Mouse (Mus musculus) stomach, embryonic 14.5 days (tissue): Measurements from ENCODE around the gene Rdh9. TPM values are rescaled to one million over a fixed set of nuclear protein-coding genes. Genes with fewer than 3 reads are reported as not detected.
"Not testable (repeated sequence)": the region's sequence is repeated elsewhere in the genome, so short reads cannot be mapped to it uniquely, and the experiment has no call there.

Experiments used
- ATAC-seq: fragments of 200-750 bp; cut with Nextera tagmentation; 2 replicates; pipeline ENCODE4 v1.8.0; 2017; ENCODE audit warnings: low read depth, moderate TSS enrichment; ENCODE audit not compliant: insufficient number of reproducible peaks, insufficient read depth, low FRiP score
- H3K27ac ChIP-seq: fragments of 300-500 bp; sonication (generic); 2 replicates; pipeline ENCODE4 v1.5.1; 2014; ENCODE audit warnings: mild to moderate bottlenecking, low read length, moderate library complexity, mixed read lengths
- H3K27me3 ChIP-seq: fragments of 300-500 bp; sonication (generic); 2 replicates; pipeline ENCODE4 v1.6.1; 2014; ENCODE audit warnings: low read length, control low read depth, mixed read lengths; ENCODE audit not compliant: control insufficient read depth, insufficient read depth
- H3K36me3 ChIP-seq: fragments of 300-500 bp; sonication (generic); 2 replicates; pipeline ENCODE4 v1.6.1; 2014; ENCODE audit warnings: mild to moderate bottlenecking, control low read depth, low read length, moderate library complexity, mixed read lengths; ENCODE audit not compliant: control insufficient read depth, insufficient read depth
- H3K4me1 ChIP-seq: fragments of 300-500 bp; sonication (generic); 2 replicates; pipeline ENCODE4 v1.6.1; 2014; ENCODE audit warnings: low read length, control low read depth, mixed read lengths; ENCODE audit not compliant: control insufficient read depth, insufficient read depth
- H3K4me2 ChIP-seq: fragments of 300-500 bp; sonication (generic); replicated peaks from 2 replicates; pipeline ENCODE4 v1.6.1; 2014; ENCODE audit warnings: low read depth, low read length, control low read depth
- H3K4me3 ChIP-seq: fragments of 300-500 bp; sonication (generic); 2 replicates; pipeline ENCODE4 v1.5.1; 2014; ENCODE audit warnings: low read depth, low read length, control low read depth
- H3K9ac ChIP-seq: fragments of 300-500 bp; sonication (generic); replicated peaks from 2 replicates; pipeline ENCODE4 v1.6.1; 2014; ENCODE audit warnings: low read depth, mild to moderate bottlenecking, control low read depth, low read length, moderate library complexity, mixed read lengths
- H3K9me3 ChIP-seq: fragments of 300-500 bp; sonication (generic); 2 replicates; pipeline ENCODE4 v1.6.1; 2016; ENCODE audit warnings: low read depth, low read length, control low read depth; ENCODE audit not compliant: control insufficient read depth
- WGBS: fragments of 180-500 bp; shearing (Covaris S2); extraction: QIAGEN DNeasy Blood & Tissue Kit; methylation state at CpG from one replicate; pipeline ENCODE4 v1.1.7; 2014; 5-methylcytosine and 5-hydroxymethylcytosine counted together
- polyA plus RNA-seq: library from polyadenylated mRNA; unstranded; fragments of >200 nt; fragmentation: Nextera tagmentation; extraction: Ambion mirVana; gene quantifications from 2 replicates; pipeline ENCODE4 v1.2.1, GENCODE M21; 2014

Rdh9 gene
- polyA plus RNA-seq, 1 experiment from 2014 or later: not detected

GRCm38 (mm10) chr10:127815888-127816287 lies 39.7 kb downstream of the Rdh9 start:
- no peak for ATAC-seq
- H3K36me3 ChIP-seq: no peaks in the 10 kb centered on the region

GRCm38 (mm10) chr10:127817268-127817910 lies 41.2 kb downstream of the Rdh9 start:
- not testable (repeated sequence) for H3K4me2 ChIP-seq, H3K27me3 ChIP-seq, H3K36me3 ChIP-seq, H3K4me1 ChIP-seq, H3K9me3 ChIP-seq, H3K9ac ChIP-seq, H3K4me3 ChIP-seq, H3K27ac ChIP-seq, ATAC-seq
- 60% methylated on average over 4 of the region's 4 CpGs for WGBS

More at GRCm38 (mm10) chr10:127815888-127816287, 39.7 kb downstream of the Rdh9 start:
- Histone ChIP-seq H3K4me1 (no peaks in the 10 kb centered on the region), H3K9me3 (0 out of 2 replicates have a peak, but pooled peaks cover 2% of the 10 kb centered on the region), H3K27me3 (no peaks in the 10 kb centered on the region), H3K4me2 (no peak overlapping the region), H3K9ac (no peak overlapping the region), H3K27ac (no peak overlapping the region), H3K4me3 (no peak overlapping the region)

GRCm38 (mm10) chr10:127821806-127822205 lies 45.6 kb downstream of the Rdh9 start:
- not testable (repeated sequence) for H3K27me3 ChIP-seq, H3K4me2 ChIP-seq, H3K9ac ChIP-seq, ATAC-seq, H3K4me3 ChIP-seq, H3K4me1 ChIP-seq, H3K27ac ChIP-seq, H3K9me3 ChIP-seq, H3K36me3 ChIP-seq
- 82% methylated on average over 2 of the region's 2 CpGs for WGBS

- no peaks in the 10 kb centered on the region for H3K4me1 ChIP-seq
- no peak overlapping the region for H3K27ac ChIP-seq
- no peak for ATAC-seq
- no peak overlapping the region for H3K9ac ChIP-seq
- no peak overlapping the region for H3K4me2 ChIP-seq
- no peaks in the 10 kb centered on the region for H3K27me3 ChIP-seq
- H3K4me3 ChIP-seq: no peak overlapping the region
- no peaks in the 10 kb centered on the region for H3K36me3 ChIP-seq
- H3K9me3 ChIP-seq: no peaks in the 10 kb centered on the region
- 77% methylated on average over 6 of the region's 6 CpGs for WGBS
Observed at GRCm38 (mm10) chr10:127825386-127825785, 49.2 kb downstream of the Rdh9 start.

- no peak overlapping the region for H3K4me2 ChIP-seq
- whole genome bisulfite sequencing: 74% methylated on average over 3 of the region's 3 CpGs
Observed at GRCm38 (mm10) chr10:127829121-127829520, 52.9 kb downstream of the Rdh9 start.

GRCm38 (mm10) chr10:127834186-127834585 lies 58.0 kb downstream of the Rdh9 start:
- not testable (repeated sequence) for H3K27ac ChIP-seq, H3K36me3 ChIP-seq, H3K27me3 ChIP-seq, ATAC-seq, H3K9me3 ChIP-seq, H3K4me2 ChIP-seq, H3K4me1 ChIP-seq, H3K9ac ChIP-seq, H3K4me3 ChIP-seq
- 91% methylated on average over 1 of the region's 1 CpGs for WGBS

More at GRCm38 (mm10) chr10:127829121-127829520, 52.9 kb downstream of the Rdh9 start:
- Histone ChIP-seq H3K9me3 (no peaks in the 10 kb centered on the region), H3K9ac (no peak overlapping the region), H3K4me1 (no peaks in the 10 kb centered on the region), H3K27ac (no peak overlapping the region), H3K4me3 (no peak overlapping the region), H3K27me3 (no peaks in the 10 kb centered on the region), H3K36me3 (no peaks in the 10 kb centered on the region)
- ATAC-seq: no peak

GRCm38 (mm10) chr10:127835292-127835691 lies 59.1 kb downstream of the Rdh9 start:
- WGBS: 74% methylated on average over 5 of the region's 5 CpGs
- no peaks in the 10 kb centered on the region for H3K27me3 ChIP-seq
- no peaks in the 10 kb centered on the region for H3K36me3 ChIP-seq
- no peak overlapping the region for H3K4me3 ChIP-seq
- H3K27ac ChIP-seq: no peak overlapping the region
- H3K4me2 ChIP-seq: no peak overlapping the region
- no peaks in the 10 kb centered on the region for H3K4me1 ChIP-seq
- H3K9ac ChIP-seq: no peak overlapping the region
- ATAC-seq: no peak
- H3K9me3 ChIP-seq: no peaks in the 10 kb centered on the region

- not testable (repeated sequence) for H3K36me3 ChIP-seq, H3K4me3 ChIP-seq, H3K4me1 ChIP-seq, H3K27me3 ChIP-seq, H3K9me3 ChIP-seq, H3K4me2 ChIP-seq, H3K9ac ChIP-seq, H3K27ac ChIP-seq, ATAC-seq
- 94% methylated on average over 5 of the region's 5 CpGs for WGBS
Observed at GRCm38 (mm10) chr10:127837793-127838192, 61.6 kb downstream of the Rdh9 start.

- no peak overlapping the region for H3K27ac ChIP-seq
- H3K27me3 ChIP-seq: no peaks in the 10 kb centered on the region
- H3K36me3 ChIP-seq: no peaks in the 10 kb centered on the region
- WGBS: 84% methylated on average over 2 of the region's 2 CpGs
- H3K9ac ChIP-seq: no peak overlapping the region
- H3K4me2 ChIP-seq: no peak overlapping the region
- H3K4me3 ChIP-seq: no peak overlapping the region
- ATAC-seq: no peak
- no peaks in the 10 kb centered on the region for H3K4me1 ChIP-seq
- H3K9me3 ChIP-seq: no peaks in the 10 kb centered on the region
Observed at GRCm38 (mm10) chr10:127838539-127838938, 62.4 kb downstream of the Rdh9 start.
